Mouse (Mus musculus): Measurements from ENCODE around the gene Pde3a.

DNA sequence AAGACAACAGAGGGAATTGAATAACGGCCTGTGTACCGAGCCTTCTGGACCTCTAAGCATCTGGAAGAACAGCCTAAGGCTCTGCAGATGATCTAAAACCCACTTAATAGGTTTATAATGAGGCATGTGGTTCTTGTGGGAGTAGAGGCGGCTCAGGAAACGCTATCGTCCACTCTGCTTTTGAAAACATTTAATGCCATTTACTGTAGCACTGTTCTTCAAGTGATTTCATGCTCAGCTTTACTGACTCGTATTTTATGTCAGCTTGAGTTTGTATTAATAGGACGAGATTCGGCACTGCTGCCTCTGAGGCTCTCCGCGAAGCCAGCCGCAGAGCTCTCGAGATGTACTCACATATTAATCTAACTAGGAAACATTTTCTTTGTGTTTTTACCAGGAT lies 131.9 kb downstream of the Pde3a start:
- TF ChIP-seq CTCF (IDR thresholded peaks at IDR 0.05; ENCODE audit: low read depth) (no peak), EP300 (IDR thresholded peaks at IDR 0.05; ENCODE audit: low read depth) (no peak)

Measured in liver, embryonic 14.5 days (tissue).